ENCODE assay signal across 17 mouse cellular contexts in the genomic region with DNA sequence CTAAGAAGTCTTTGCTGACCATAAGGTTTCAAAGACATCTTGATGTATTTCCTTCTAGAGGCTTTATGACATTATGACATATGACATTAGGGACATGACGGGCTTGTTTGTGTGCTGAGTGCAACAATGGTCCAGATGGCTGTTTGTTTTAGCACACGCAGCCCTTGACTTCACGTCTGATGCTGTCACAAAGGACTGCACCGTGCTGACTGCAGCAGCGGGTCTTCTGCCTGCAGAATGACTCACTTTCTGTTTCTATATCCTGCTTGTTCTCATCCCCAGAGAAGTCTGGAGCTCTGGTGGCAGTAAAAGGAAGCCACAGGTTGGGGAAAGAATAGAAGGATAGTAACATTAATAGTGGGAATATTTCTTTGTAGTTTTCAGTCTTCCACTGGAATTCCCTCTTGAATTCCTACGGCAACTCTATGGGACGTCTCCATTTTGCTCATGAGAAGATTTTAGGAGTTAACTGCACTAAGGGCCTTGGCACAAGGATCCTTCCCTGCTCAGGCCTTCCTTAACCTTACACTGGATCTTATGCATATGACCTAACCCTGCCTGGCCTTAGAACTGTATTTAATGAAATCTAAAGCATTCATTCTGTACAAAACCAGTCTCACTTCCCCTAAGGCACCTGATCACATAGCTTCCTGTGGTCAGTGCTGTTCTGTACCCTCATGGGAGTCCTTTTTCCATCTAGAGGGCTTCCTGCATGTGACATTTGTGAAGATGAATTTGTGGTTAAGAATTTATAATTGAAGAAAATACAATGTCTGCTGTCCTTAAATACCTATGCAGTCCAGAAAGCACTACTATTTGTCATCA.
DNase-seq lines count a peak whose midpoint lies in the region; ATAC-seq and TF ChIP-seq lines count a peak whose summit lies in the region.
"Had no signal": no experiment of that assay in that cellular context is flagged by ENCODE, and none has a peak within 500 bp of the region (broad histone marks: within the 10 kb centered on the region; RNA-seq: fewer than 3 reads in every experiment).

No protein-coding gene starts in this region.

- no peak overlapping the region for H3K4me3 ChIP-seq in intestine, postnatal 0 days (ENCODE audit: low read depth, low read length)
- H3K4me3 ChIP-seq in intestine, embryonic 16.5 days (ENCODE audit: low read length) = no peak overlapping the region
- H3K4me3 ChIP-seq in gastrocnemius, adult 2 months = no peak overlapping the region
- H3K4me3 ChIP-seq: erythroblast, embryonic 14.5 days had no signal

- H3K27me3 ChIP-seq in intestine, postnatal 0 days (replicated peaks; ENCODE audit: control insufficient read depth, insufficient read depth, low read length) = no peaks in the 10 kb centered on the region
- H3K27me3 ChIP-seq in intestine, embryonic 16.5 days (replicated peaks; ENCODE audit: control insufficient read depth, insufficient read depth, low read length) = no peaks in the 10 kb centered on the region

- DNase-seq in adrenal gland, adult (ENCODE audit: inconsistent age in 2 of 2, low spot score in 1 of 2) = peak; percentile 21 to 40
- no peak for DNase-seq in adrenal gland, postnatal 4 days (ENCODE audit: low spot score in 2 of 2)
- DNase-seq in A20 (ENCODE audit: low read depth, low spot score) = peak; percentile 73
- no peak for DNase-seq in retina, embryonic 14.5 days (ENCODE audit: low spot score)
- DNase-seq in gastrocnemius, adult 2 months = no peak
- DNase-seq: adrenal gland, adult 8-10 months; cerebellum, adult 11 months; embryo, embryonic 11 days; gastrocnemius, postnatal 10 days; heart, postnatal 10 days; layer of hippocampus, adult 9-11 months; lung, embryonic 14.5 days; thymus, adult 18-20 months had no signal

- no peak overlapping the region for H3K9ac ChIP-seq in intestine, postnatal 0 days (ENCODE audit: low read depth, low read length)
- no peak overlapping the region for H3K9ac ChIP-seq in intestine, embryonic 16.5 days (ENCODE audit: low read depth, low read length)
- H3K9ac ChIP-seq: lung, embryonic 14.5 days had no signal

- 53% methylated on average over 7 of the region's 7 CpGs for WGBS in intestine, postnatal 0 days
- WGBS in intestine, embryonic 16.5 days = 60% methylated on average over 7 of the region's 7 CpGs

- intact Hi-C loops in gastrocnemius, adult 2 months (cut with DNase I) = no loop called here

- H3K4me1 ChIP-seq in intestine, postnatal 0 days (replicated peaks; ENCODE audit: control insufficient read depth, insufficient read depth, low read length) = no peaks in the 10 kb centered on the region
- no peaks in the 10 kb centered on the region for H3K4me1 ChIP-seq in intestine, embryonic 16.5 days (ENCODE audit: control insufficient read depth, insufficient read depth, low read length)

- H3K36me3 ChIP-seq in intestine, postnatal 0 days (ENCODE audit: control insufficient read depth, insufficient read depth) = peaks cover 11% of the 10 kb centered on the region; the same call in 1 of the 2 replicates
- H3K36me3 ChIP-seq in intestine, embryonic 16.5 days (ENCODE audit: control insufficient read depth, insufficient read depth, low read length) = no peaks in the 10 kb centered on the region; the same call in 1 of the 2 replicates

- 0 out of 2 replicates have a peak, but pooled peaks have one; percentile 6 for TF ChIP-seq CTCF in intestine, postnatal 0 days (IDR thresholded peaks at IDR 0.05; ENCODE audit: low read depth)
- no peak for TF ChIP-seq CTCF in gastrocnemius, adult 2 months (IDR thresholded peaks at IDR 0.05)

- H3K4me2 ChIP-seq in intestine, postnatal 0 days (replicated peaks; ENCODE audit: low read depth) = no peak overlapping the region
- no peak overlapping the region for H3K4me2 ChIP-seq in intestine, embryonic 16.5 days (ENCODE audit: low read depth, low read length)
- H3K4me2 ChIP-seq: lung, embryonic 14.5 days had no signal

- ATAC-seq in intestine, postnatal 0 days = no peak
- ATAC-seq in intestine, embryonic 16.5 days = no peak
- peak; percentile 50 for ATAC-seq in inflammation-experienced regulatory T-cells, adult 6 months

- H3K27ac ChIP-seq in intestine, postnatal 0 days (ENCODE audit: low read depth, low read length) = no peak overlapping the region
- H3K27ac ChIP-seq in intestine, embryonic 16.5 days (ENCODE audit: low read length) = no peak overlapping the region
- no peak overlapping the region for H3K27ac ChIP-seq in gastrocnemius, adult 2 months

- H3K9me3 ChIP-seq in intestine, postnatal 0 days (ENCODE audit: control insufficient read depth) = no peaks in the 10 kb centered on the region
- H3K9me3 ChIP-seq in intestine, embryonic 16.5 days (ENCODE audit: control insufficient read depth, low read length) = no peaks in the 10 kb centered on the region

Comparison
In these comparisons a context has a peak if more than half of its experiments do, and no peak if none do; other contexts are left out.
1. DNase-seq: peak in adrenal gland, adult (2 of 2) and A20 (single experiment); none in adrenal gland, postnatal 4 days (0 of 2), retina, embryonic 14.5 days (single experiment) and gastrocnemius, adult 2 months (single experiment).